Mouse (Mus musculus) forebrain, embryonic 10.5 days (tissue): ENCODE data around the gene Cd59b. TPM values are rescaled to one million over a fixed set of nuclear protein-coding genes. Genes with fewer than 3 reads are reported as not detected.
A peak's percentile ranks its signal among the peaks of the same experiment; 100 is the strongest.

Experiments used
- DNase-seq: peaks from one replicate; pipeline ENCODE4 v3.0.0-alpha.2; 2017; ENCODE audit warnings: low spot score; ENCODE audit errors: extremely low spot score
- H3K27ac ChIP-seq: fragments of 300-500 bp; sonication (generic); 2 replicates; pipeline ENCODE4 v1.5.1; 2016; ENCODE audit warnings: mild to moderate bottlenecking
- H3K27me3 ChIP-seq: fragments of 300-500 bp; sonication (generic); 2 replicates; pipeline ENCODE4 v1.6.1; 2016; ENCODE audit warnings: mild to moderate bottlenecking; ENCODE audit not compliant: poor library complexity, severe bottlenecking
- H3K36me3 ChIP-seq: fragments of 300-500 bp; sonication (generic); replicated peaks from 2 replicates; pipeline ENCODE4 v1.6.1; 2016; ENCODE audit warnings: mild to moderate bottlenecking, moderate library complexity
- H3K4me1 ChIP-seq: fragments of 300-500 bp; sonication (generic); 2 replicates; pipeline ENCODE4 v1.6.1; 2016
- H3K4me3 ChIP-seq: fragments of 300-500 bp; sonication (generic); 2 replicates; pipeline ENCODE4 v1.5.1; 2016; ENCODE audit warnings: mild to moderate bottlenecking, moderate library complexity
- H3K9me3 ChIP-seq: fragments of 300-500 bp; sonication (generic); 2 replicates; pipeline ENCODE4 v1.6.1; 2016; ENCODE audit warnings: mild to moderate bottlenecking, moderate library complexity
- WGBS: fragments of 180-500 bp; shearing (Covaris S2); methylation state at CpG from one replicate; pipeline ENCODE4 v1.1.7; 2016; 5-methylcytosine and 5-hydroxymethylcytosine counted together
- polyA plus RNA-seq: library from polyadenylated mRNA; unstranded; fragments of >200 nt; fragmentation: Nextera tagmentation; extraction: Ambion mirVana; gene quantifications from 2 replicates; pipeline ENCODE4 v1.2.1, GENCODE M21; 2016

Cd59b gene
- polyA plus RNA-seq, 1 experiment from 2014 or later = 3.4 TPM

DNA sequence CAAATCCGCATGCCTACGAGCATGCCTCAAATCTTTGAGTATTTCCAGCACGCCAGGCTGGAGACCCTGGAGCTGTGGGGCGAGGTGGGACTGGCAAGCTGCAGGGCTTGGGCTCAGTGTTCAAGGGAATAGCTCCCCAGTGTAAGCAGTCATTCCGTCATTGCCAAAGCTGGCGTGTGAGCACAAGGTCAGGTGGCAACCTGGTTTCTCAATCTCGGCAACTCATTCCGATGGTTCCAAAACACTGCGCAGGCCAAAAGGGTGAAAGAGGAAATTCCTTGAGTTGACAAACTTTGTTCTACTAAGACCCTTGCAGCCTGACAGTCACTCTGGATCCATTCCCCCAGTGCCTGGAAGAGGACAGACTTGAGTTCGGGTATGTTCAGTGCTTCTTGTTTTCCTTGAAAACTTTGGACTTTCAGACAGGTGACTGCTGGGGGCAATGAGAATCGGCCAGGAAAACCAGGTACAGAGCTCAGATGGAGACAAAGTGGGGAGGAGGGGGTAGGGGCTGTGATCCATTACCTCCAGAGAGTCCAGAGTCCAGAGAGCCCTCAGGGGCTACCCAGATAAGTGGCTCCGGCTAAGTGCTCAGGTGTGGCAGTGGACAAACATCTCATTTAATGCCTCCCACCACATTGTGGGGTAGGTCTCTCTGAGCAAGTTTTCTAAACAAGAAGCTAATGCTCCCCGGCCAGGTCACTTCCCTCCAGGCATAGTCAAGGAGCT is 59.3 kb downstream of the Cd59b start:
- Histone ChIP-seq H3K4me1 (no peaks in the 10 kb centered on the region), H3K27ac (no peak overlapping the region), H3K36me3 (no peaks in the 10 kb centered on the region), H3K4me3 (no peak overlapping the region), H3K27me3 (peaks cover 32% of the 10 kb centered on the region), H3K9me3 (no peaks in the 10 kb centered on the region)
- WGBS = 87% methylated on average over 13 of the region's 13 CpGs
- DNase-seq = no peak

DNA sequence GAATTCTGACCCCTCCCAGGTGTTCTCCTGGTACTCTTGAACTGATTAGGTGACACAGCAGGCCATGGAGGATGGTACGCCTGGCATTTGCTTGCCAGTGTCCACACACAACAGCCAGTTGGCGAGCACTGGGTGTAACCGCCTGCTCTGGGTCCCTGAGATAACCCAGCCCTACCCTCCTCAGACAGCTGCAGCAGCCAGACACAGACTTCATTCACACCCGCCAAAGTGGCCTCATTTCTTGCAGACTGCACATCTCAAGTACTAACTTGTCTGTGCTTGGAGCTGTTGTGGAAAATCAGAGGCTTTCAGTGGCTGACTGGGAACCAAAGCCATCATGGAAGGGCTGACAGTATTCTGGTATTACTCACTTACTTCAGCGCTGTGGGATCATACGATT is 60.5 kb downstream of the Cd59b start:
- H3K27ac ChIP-seq = no peak overlapping the region
- peaks cover 20% of the 10 kb centered on the region for H3K27me3 ChIP-seq
- 90% methylated on average over 6 of the region's 6 CpGs for WGBS
- H3K4me3 ChIP-seq = no peak overlapping the region
- H3K4me1 ChIP-seq = no peaks in the 10 kb centered on the region
- no peaks in the 10 kb centered on the region for H3K9me3 ChIP-seq
- H3K36me3 ChIP-seq = no peaks in the 10 kb centered on the region
- DNase-seq = no peak

- Histone ChIP-seq H3K4me1 (no peaks in the 10 kb centered on the region), H3K27me3 (peaks cover 12% of the 10 kb centered on the region), H3K9me3 (no peaks in the 10 kb centered on the region), H3K36me3 (no peaks in the 10 kb centered on the region), H3K27ac (no peak overlapping the region), H3K4me3 (no peak overlapping the region)
- DNase-seq = peak; percentile 38
- WGBS = 64% methylated on average over 3 of the region's 3 CpGs
Measured at GRCm38 (mm10) chr2:104130969-104131368, 61.3 kb downstream of the Cd59b start.

DNA sequence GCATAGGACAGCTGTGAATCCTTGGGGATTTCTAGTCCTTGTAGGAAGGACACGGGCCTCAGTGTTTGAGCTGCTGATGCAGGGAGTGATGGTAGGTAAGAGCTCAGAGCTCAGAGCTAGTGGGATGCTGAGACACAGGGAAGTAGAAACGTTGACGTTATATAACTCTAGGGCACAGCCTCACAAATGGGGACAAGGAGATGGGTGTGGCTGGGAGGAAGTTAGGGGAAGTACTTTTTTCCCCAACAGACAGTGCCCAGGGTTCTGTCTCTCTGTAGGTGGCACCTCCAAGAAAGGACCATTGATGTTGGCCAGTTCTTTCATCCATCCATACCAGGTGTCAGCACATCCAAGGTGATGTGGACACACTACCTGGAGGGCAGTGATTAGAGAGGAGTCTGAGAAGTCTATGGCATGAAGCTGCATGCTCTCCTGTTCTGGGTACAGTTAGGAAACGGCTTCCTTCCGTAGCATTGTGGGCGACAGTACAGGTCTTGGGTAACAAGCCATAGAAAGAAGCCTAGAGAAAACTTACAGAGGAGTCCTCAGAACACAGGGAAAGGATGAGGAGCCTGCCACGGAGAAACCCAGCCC is 62.7 kb downstream of the Cd59b start:
- no peak for DNase-seq
- Histone ChIP-seq H3K27ac (no peak overlapping the region), H3K4me3 (no peak overlapping the region), H3K4me1 (no peaks in the 10 kb centered on the region), H3K9me3 (no peaks in the 10 kb centered on the region), H3K27me3 (peaks cover under 1% of the 10 kb centered on the region), H3K36me3 (no peaks in the 10 kb centered on the region)
- WGBS = 85% methylated on average over 7 of the region's 7 CpGs

- Histone ChIP-seq H3K27me3 (no peaks in the 10 kb centered on the region), H3K4me3 (no peak overlapping the region), H3K9me3 (no peaks in the 10 kb centered on the region), H3K4me1 (no peaks in the 10 kb centered on the region), H3K27ac (no peak overlapping the region), H3K36me3 (no peaks in the 10 kb centered on the region)
- 47% methylated on average over 12 of the region's 12 CpGs for WGBS
- no peak for DNase-seq
Measured at GRCm38 (mm10) chr2:104133042-104133810, 63.6 kb downstream of the Cd59b start.

- Histone ChIP-seq H3K36me3 (no peaks in the 10 kb centered on the region), H3K4me1 (no peaks in the 10 kb centered on the region), H3K27ac (no peak overlapping the region), H3K4me3 (no peak overlapping the region), H3K9me3 (no peaks in the 10 kb centered on the region), H3K27me3 (no peaks in the 10 kb centered on the region)
- 52% methylated on average over 8 of the region's 8 CpGs for WGBS
- DNase-seq = peak; percentile 61
Measured at GRCm38 (mm10) chr2:104134150-104135056, 64.8 kb downstream of the Cd59b start.

- 70% methylated on average over 2 of the region's 2 CpGs for WGBS
- Histone ChIP-seq H3K4me1 (no peaks in the 10 kb centered on the region), H3K27me3 (no peaks in the 10 kb centered on the region), H3K4me3 (no peak overlapping the region), H3K9me3 (no peaks in the 10 kb centered on the region), H3K27ac (no peak overlapping the region), H3K36me3 (no peaks in the 10 kb centered on the region)
- DNase-seq = no peak
Measured at GRCm38 (mm10) chr2:104135920-104136319, 66.3 kb downstream of the Cd59b start.

Other genes starting within 250 kb of the Cd59b start
- 24.3 and 26.4 TPM in 2 replicates for gene Lmo2, start 111.9 kb upstream of the Cd59b start, polyA plus RNA-seq
- gene Fbxo3, start 42.1 kb upstream of the Cd59b start, polyA plus RNA-seq = 47.8 and 48.3 TPM in 2 replicates
- gene 4931422A03Rik, start 41.5 kb upstream of the Cd59b start, polyA plus RNA-seq = 1.4 and 1.6 TPM in 2 replicates
- not detected in 2 replicates for gene Gm10912, start 4.0 kb upstream of the Cd59b start, polyA plus RNA-seq
- gene Gm10799, start 1.3 kb upstream of the Cd59b start, polyA plus RNA-seq = not detected in 2 replicates
- 19.6 and 19.9 TPM in 2 replicates for gene Cd59a, start 26.0 kb downstream of the Cd59b start, polyA plus RNA-seq
- gene A930018P22Rik, start 52.9 kb downstream of the Cd59b start, polyA plus RNA-seq = not detected in 2 replicates